In genomic region chr2:103588776-103589175, GRCm38 (mm10) we compare ENCODE assay signal across 17 mouse cellular contexts. TPM values are rescaled to one million over a fixed set of nuclear protein-coding genes. Genes with fewer than 3 reads are reported as not detected.
DNase-seq lines count a peak whose midpoint lies in the region; ATAC-seq and TF ChIP-seq lines count a peak whose summit lies in the region.
"Had no signal": no experiment of that assay in that cellular context is flagged by ENCODE, and none has a peak within 500 bp of the region (broad histone marks: within the 10 kb centered on the region; RNA-seq: fewer than 3 reads in every experiment).

No protein-coding gene starts in this region.

- TF ChIP-seq CTCF in lung, adult 2 months (IDR thresholded peaks at IDR 0.05; ENCODE audit: insufficient read depth, low read length) = no peak

- no peaks in the 10 kb centered on the region for H3K27me3 ChIP-seq in heart, embryonic 16.5 days (ENCODE audit: control insufficient read depth, insufficient read depth, low read length)
- no peaks in the 10 kb centered on the region for H3K27me3 ChIP-seq in lung, embryonic 16.5 days (ENCODE audit: control insufficient read depth, insufficient read depth, low read depth, low read length)
- no peaks in the 10 kb centered on the region for H3K27me3 ChIP-seq in limb, embryonic 13.5 days
- H3K27me3 ChIP-seq: midbrain, embryonic 12.5 days; neural tube, embryonic 13.5 days had no signal

- H3K27ac ChIP-seq in heart, embryonic 16.5 days (ENCODE audit: low read length) = peak overlapping the region; percentile 34
- 0 out of 2 replicates have a peak overlapping the region, but pooled peaks have one; percentile 7 for H3K27ac ChIP-seq in lung, embryonic 16.5 days (ENCODE audit: low read length)
- H3K27ac ChIP-seq in limb, embryonic 13.5 days = peak overlapping the region; percentile 91
- H3K27ac ChIP-seq: midbrain, embryonic 12.5 days had no signal

- intact Hi-C loops in heart, postnatal 25 days (cut with DNase I) = no loop called here

- no peak for ATAC-seq in heart, embryonic 16.5 days (replicated peaks; ENCODE audit: extremely low read depth, insufficient read depth, low FRiP score)
- ATAC-seq in lung, embryonic 16.5 days (ENCODE audit: low read depth) = peak; percentile 32; the same call in 1 of the 2 replicates
- ATAC-seq in limb, embryonic 13.5 days (ENCODE audit: low FRiP score, low read depth) = peak; percentile 52; the same call in 1 of the 2 replicates
- ATAC-seq: intestine, postnatal 0 days had no signal

- H3K9ac ChIP-seq in heart, embryonic 16.5 days (ENCODE audit: low read length) = no peak overlapping the region
- no peak overlapping the region for H3K9ac ChIP-seq in lung, embryonic 16.5 days (ENCODE audit: low read length)
- no peak overlapping the region for H3K9ac ChIP-seq in limb, embryonic 13.5 days
- H3K9ac ChIP-seq: midbrain, embryonic 12.5 days; neural tube, embryonic 13.5 days had no signal

- H3K36me3 ChIP-seq in heart, embryonic 16.5 days (ENCODE audit: control insufficient read depth, insufficient read depth) = no peaks in the 10 kb centered on the region
- no peaks in the 10 kb centered on the region for H3K36me3 ChIP-seq in lung, embryonic 16.5 days (ENCODE audit: control insufficient read depth, insufficient read depth, low read length)
- H3K36me3 ChIP-seq in limb, embryonic 13.5 days = no peaks in the 10 kb centered on the region
- H3K36me3 ChIP-seq: G1E; midbrain, embryonic 12.5 days; neural tube, embryonic 13.5 days had no signal

- H3K9me3 ChIP-seq in heart, embryonic 16.5 days (replicated peaks; ENCODE audit: control insufficient read depth, low read length) = no peaks in the 10 kb centered on the region
- H3K9me3 ChIP-seq in lung, embryonic 16.5 days (ENCODE audit: control insufficient read depth, low read length) = no peaks in the 10 kb centered on the region
- H3K9me3 ChIP-seq in limb, embryonic 13.5 days = no peaks in the 10 kb centered on the region
- H3K9me3 ChIP-seq: G1E; midbrain, embryonic 12.5 days; neural tube, embryonic 13.5 days had no signal

- no peak for TF ChIP-seq POLR2A in lung, adult 2 months (IDR thresholded peaks at IDR 0.05; ENCODE audit: borderline replicate concordance, extremely low read depth, low read depth, low read length)

- H3K4me2 ChIP-seq in heart, embryonic 16.5 days (ENCODE audit: low read depth, low read length) = no peak overlapping the region
- H3K4me2 ChIP-seq in lung, embryonic 16.5 days (ENCODE audit: low read depth, low read length) = no peak overlapping the region
- peak overlapping the region; percentile 43 for H3K4me2 ChIP-seq in limb, embryonic 13.5 days (replicated peaks)
- H3K4me2 ChIP-seq: midbrain, embryonic 12.5 days; neural tube, embryonic 13.5 days had no signal

- no peak overlapping the region for H3K4me3 ChIP-seq in heart, embryonic 16.5 days (ENCODE audit: low read length)
- H3K4me3 ChIP-seq in lung, embryonic 16.5 days (ENCODE audit: low read length) = no peak overlapping the region
- H3K4me3 ChIP-seq in lung, adult 2 months (replicated peaks; ENCODE audit: extremely low read depth, low read depth, low read length) = no peak overlapping the region
- H3K4me3 ChIP-seq in limb, embryonic 13.5 days = no peak overlapping the region
- H3K4me3 ChIP-seq: midbrain, embryonic 12.5 days; neural tube, embryonic 13.5 days had no signal

- H3K4me1 ChIP-seq in heart, embryonic 16.5 days (ENCODE audit: control insufficient read depth, insufficient read depth, low read length) = peaks cover 73% of the 10 kb centered on the region
- H3K4me1 ChIP-seq in lung, embryonic 16.5 days (replicated peaks; ENCODE audit: control insufficient read depth, insufficient read depth, low read length) = peaks cover 15% of the 10 kb centered on the region
- no peaks in the 10 kb centered on the region for H3K4me1 ChIP-seq in lung, adult 2 months (ENCODE audit: control insufficient read depth, insufficient read depth, low read length)
- peaks cover 90% of the 10 kb centered on the region for H3K4me1 ChIP-seq in limb, embryonic 13.5 days

- peak; percentile 57 to 69 for DNase-seq in cerebellum, postnatal 10 days
- DNase-seq in cerebellum, adult 11 months = no peak
- no peak for DNase-seq in heart, postnatal 25 days (ENCODE audit: low spot score)
- DNase-seq in lung, adult 2 months = no peak
- no peak for DNase-seq in T-cell, adult 2 months (ENCODE audit: low spot score)
- DNase-seq: cerebellum, postnatal 25 days; kidney, postnatal 4 days; lung, adult 18-20 months; retina, postnatal 1 day; thymus, postnatal 4 days had no signal

- 63% methylated on average over 5 of the region's 5 CpGs for WGBS in heart, embryonic 16.5 days
- WGBS in lung, embryonic 16.5 days = 41% methylated on average over 5 of the region's 5 CpGs
- WGBS in lung, adult 2 months = 30% methylated on average over 5 of the region's 5 CpGs
- WGBS in limb, embryonic 13.5 days = 52% methylated on average over 5 of the region's 5 CpGs

RNA-seq across cellular contexts. Expression of gene Abtb2, which starts 22.7 kb away (rescaled TPM):
- polyA plus RNA-seq in heart, embryonic 16.5 days (2015; fragmentation: Nextera tagmentation; extraction: Ambion mirVana) = 19.9 and 23.2 TPM in 2 replicates
- 10 to 100 TPM; 23.2 to 26.2 TPM for total RNA-seq in heart, postnatal 25 days (2021)
- 6.6 and 7.7 TPM in 2 replicates for polyA plus RNA-seq in lung, embryonic 16.5 days (2015; fragmentation: Nextera tagmentation; extraction: Ambion mirVana)
- polyA plus RNA-seq in lung, adult 2 months (2012; rRNA removed) = 7.9 and 10.4 TPM in 2 replicates
- 17.6 and 20.5 TPM in 2 replicates for polyA plus RNA-seq in limb, embryonic 13.5 days (2015; fragmentation: Nextera tagmentation; extraction: Ambion mirVana)
- polyA plus RNA-seq: G1E had no signal

Comparison
In these comparisons a context has a peak if more than half of its experiments do, and no peak if none do; other contexts are left out.
1. DNase-seq: peak in cerebellum, postnatal 10 days (2 of 2); none in cerebellum, adult 11 months (single experiment), heart, postnatal 25 days (single experiment), lung, adult 2 months (single experiment) and T-cell, adult 2 months (single experiment).
2. H3K27ac ChIP-seq: peak in every context shown above with its lines; median percentile 91 in limb, embryonic 13.5 days; 34 in heart, embryonic 16.5 days; 7 in lung, embryonic 16.5 days.